7 mouse cellular contexts compared by ENCODE assay signal in genomic region chr14:105295820-105296582, GRCm38 (mm10). TPM values are rescaled to one million over a fixed set of nuclear protein-coding genes. Genes with fewer than 3 reads are reported as not detected.
DNase-seq lines count a peak whose midpoint lies in the region; ATAC-seq and TF ChIP-seq lines count a peak whose summit lies in the region.

No protein-coding gene starts in this region.

- DNase-seq in liver, adult 2 months (ENCODE audit: extremely low read depth, low read depth, low spot score) = peak; percentile 72
- no peak for DNase-seq in liver, embryonic 11.5 days (ENCODE audit: low spot score)
- DNase-seq in T-cell, adult 2 months (ENCODE audit: low spot score) = peak; percentile 12
- peak; percentile 60 for DNase-seq in fibroblast of lung, adult 2 months (ENCODE audit: low read depth)
- no peak for DNase-seq in adrenal gland, postnatal 36 days
- no peak for DNase-seq in right cerebral cortex, postnatal 36 days (ENCODE audit: low spot score in 2 of 2)

- WGBS in liver, adult 2 months = 56% methylated on average over 6 of the region's 6 CpGs
- 62% methylated on average over 6 of the region's 6 CpGs for WGBS in liver, embryonic 11.5 days
- WGBS in midbrain, embryonic 12.5 days = 68% methylated on average over 6 of the region's 6 CpGs

- peak; percentile 43 for TF ChIP-seq CTCF in liver, adult 2 months (IDR thresholded peaks at IDR 0.05; ENCODE audit: low read depth, low read length)

- H3K27me3 ChIP-seq in liver, adult 2 months (ENCODE audit: control insufficient read depth, insufficient read depth, low read length) = no peaks in the 10 kb centered on the region
- H3K27me3 ChIP-seq in liver, embryonic 11.5 days (replicated peaks; ENCODE audit: control insufficient read depth, insufficient read depth, low read length) = no peaks in the 10 kb centered on the region
- no peaks in the 10 kb centered on the region for H3K27me3 ChIP-seq in midbrain, embryonic 12.5 days

- H3K9ac ChIP-seq in liver, adult 2 months (ENCODE audit: low read depth, low read length) = no peak overlapping the region
- no peak overlapping the region for H3K9ac ChIP-seq in liver, embryonic 11.5 days (ENCODE audit: low read depth, low read length)
- H3K9ac ChIP-seq in midbrain, embryonic 12.5 days (replicated peaks) = no peak overlapping the region

- no peak overlapping the region for H3K27ac ChIP-seq in liver, adult 2 months (replicated peaks; ENCODE audit: insufficient read depth, low read depth, low read length)
- H3K27ac ChIP-seq in liver, embryonic 11.5 days (ENCODE audit: low read depth, low read length) = no peak overlapping the region
- no peak overlapping the region for H3K27ac ChIP-seq in midbrain, embryonic 12.5 days (replicated peaks)

- no peaks in the 10 kb centered on the region for H3K79me2 ChIP-seq in liver, adult 2 months (ENCODE audit: control insufficient read depth, insufficient read depth, low read length)

- H3K4me2 ChIP-seq in liver, embryonic 11.5 days = no peak overlapping the region
- H3K4me2 ChIP-seq in midbrain, embryonic 12.5 days (replicated peaks) = no peak overlapping the region

- H3K4me3 ChIP-seq in liver, adult 2 months (ENCODE audit: insufficient read depth, low read depth, low read length) = no peak overlapping the region
- H3K4me3 ChIP-seq in liver, embryonic 11.5 days (ENCODE audit: low read depth, low read length) = no peak overlapping the region
- H3K4me3 ChIP-seq in midbrain, embryonic 12.5 days = no peak overlapping the region

- ATAC-seq in liver, embryonic 11.5 days (replicated peaks; ENCODE audit: low FRiP score) = no peak; the same call in 1 of the 2 replicates
- peak; percentile 49; the same call in 1 of the 2 replicates for ATAC-seq in midbrain, embryonic 12.5 days (ENCODE audit: low FRiP score, low read depth)

- peaks cover 15% of the 10 kb centered on the region for H3K36me3 ChIP-seq in liver, adult 2 months (ENCODE audit: control insufficient read depth, insufficient read depth, low read length)
- H3K36me3 ChIP-seq in liver, embryonic 11.5 days (ENCODE audit: control insufficient read depth, insufficient read depth, low read length) = peaks cover 2% of the 10 kb centered on the region; the same call in 1 of the 2 replicates
- H3K36me3 ChIP-seq in midbrain, embryonic 12.5 days = peaks cover 22% of the 10 kb centered on the region

- peaks cover 2% of the 10 kb centered on the region; the same call in 1 of the 2 replicates for H3K4me1 ChIP-seq in liver, adult 2 months (ENCODE audit: control insufficient read depth, insufficient read depth, low read length)
- no peaks in the 10 kb centered on the region for H3K4me1 ChIP-seq in liver, embryonic 11.5 days (replicated peaks; ENCODE audit: control insufficient read depth, insufficient read depth, low read length)
- no peaks in the 10 kb centered on the region for H3K4me1 ChIP-seq in midbrain, embryonic 12.5 days

- no peak for TF ChIP-seq POLR2A in liver, adult 2 months (IDR thresholded peaks at IDR 0.05; ENCODE audit: extremely low read depth, insufficient read depth, low read length)

- H3K9me3 ChIP-seq in liver, embryonic 11.5 days (ENCODE audit: control insufficient read depth, low read length) = no peaks in the 10 kb centered on the region
- no peaks in the 10 kb centered on the region for H3K9me3 ChIP-seq in midbrain, embryonic 12.5 days

RNA-seq across cellular contexts. Expression of gene Ndfip2, which starts 37.6 kb away (rescaled TPM):
- total RNA-seq in liver, adult 2 months (2014; rRNA removed) = 48.1 and 54.2 TPM in 2 replicates
- polyA plus RNA-seq in liver, adult 2 months (2012; rRNA removed) = 42.8 and 44.2 TPM in 2 replicates
- polyA plus RNA-seq in liver, embryonic 11.5 days (2014; fragmentation: Nextera tagmentation; extraction: Ambion mirVana) = 35.3 and 38.4 TPM in 2 replicates
- 75.3 and 76.0 TPM in 2 replicates for polyA plus RNA-seq in midbrain, embryonic 12.5 days (2016; fragmentation: Nextera tagmentation; extraction: Ambion mirVana)
- 10 to 100 TPM; 39.5 to 43.8 TPM for total RNA-seq in adrenal gland, postnatal 36 days (2021)

Comparison
In these comparisons a context has a peak if more than half of its experiments do, and no peak if none do; other contexts are left out.
1. DNase-seq: peak in liver, adult 2 months (single experiment), T-cell, adult 2 months (single experiment) and fibroblast of lung, adult 2 months (single experiment); none in liver, embryonic 11.5 days (single experiment), adrenal gland, postnatal 36 days (0 of 2) and right cerebral cortex, postnatal 36 days (0 of 2).